Mouse (Mus musculus) intestine, embryonic 15.5 days (tissue): ENCODE results near the gene Luc7l3. TPM values are rescaled to one million over a fixed set of nuclear protein-coding genes. Genes with fewer than 3 reads are reported as not detected.

Source experiments
- ATAC-seq: fragments of 200-750 bp; cut with Nextera tagmentation; 2 replicates; pipeline ENCODE4 v1.8.0; 2017; ENCODE audit warnings: moderate TSS enrichment, moderate library complexity
- H3K27ac ChIP-seq: fragments of 300-500 bp; sonication (generic); 2 replicates; pipeline ENCODE4 v1.5.1; 2015; ENCODE audit warnings: mild to moderate bottlenecking, inconsistent platforms
- H3K27me3 ChIP-seq: fragments of 300-500 bp; sonication (generic); replicated peaks from 2 replicates; pipeline ENCODE4 v1.6.1; 2015; ENCODE audit warnings: inconsistent platforms
- H3K36me3 ChIP-seq: fragments of 300-500 bp; sonication (generic); 2 replicates; pipeline ENCODE4 v1.6.1; 2015; ENCODE audit warnings: inconsistent platforms
- H3K4me1 ChIP-seq: fragments of 300-500 bp; sonication (generic); replicated peaks from 2 replicates; pipeline ENCODE4 v1.6.1; 2015; ENCODE audit warnings: inconsistent platforms
- H3K4me2 ChIP-seq: fragments of 300-500 bp; sonication (generic); replicated peaks from 2 replicates; pipeline ENCODE4 v1.6.1; 2015; ENCODE audit warnings: mild to moderate bottlenecking, inconsistent platforms
- H3K4me3 ChIP-seq: fragments of 300-500 bp; sonication (generic); replicated peaks from 2 replicates; pipeline ENCODE4 v1.5.1; 2015; ENCODE audit warnings: inconsistent platforms
- H3K9ac ChIP-seq: fragments of 300-500 bp; sonication (generic); 2 replicates; pipeline ENCODE4 v1.6.1; 2015; ENCODE audit warnings: inconsistent platforms
- H3K9me3 ChIP-seq: fragments of 300-500 bp; sonication (generic); 2 replicates; pipeline ENCODE4 v1.6.1; 2016; ENCODE audit warnings: inconsistent platforms
- WGBS: fragments of 180-500 bp; shearing (Covaris S2); methylation state at CpG from one replicate; pipeline ENCODE4 v1.1.7; 2015; 5-methylcytosine and 5-hydroxymethylcytosine counted together
- polyA plus RNA-seq: library from polyadenylated mRNA; unstranded; fragments of >200 nt; fragmentation: Nextera tagmentation; extraction: Ambion mirVana; gene quantifications from 2 replicates; pipeline ENCODE4 v1.2.1, GENCODE M21; 2015

The Luc7l3 gene
- polyA plus RNA-seq, 1 experiment from 2014 or later = 103 TPM

DNA sequence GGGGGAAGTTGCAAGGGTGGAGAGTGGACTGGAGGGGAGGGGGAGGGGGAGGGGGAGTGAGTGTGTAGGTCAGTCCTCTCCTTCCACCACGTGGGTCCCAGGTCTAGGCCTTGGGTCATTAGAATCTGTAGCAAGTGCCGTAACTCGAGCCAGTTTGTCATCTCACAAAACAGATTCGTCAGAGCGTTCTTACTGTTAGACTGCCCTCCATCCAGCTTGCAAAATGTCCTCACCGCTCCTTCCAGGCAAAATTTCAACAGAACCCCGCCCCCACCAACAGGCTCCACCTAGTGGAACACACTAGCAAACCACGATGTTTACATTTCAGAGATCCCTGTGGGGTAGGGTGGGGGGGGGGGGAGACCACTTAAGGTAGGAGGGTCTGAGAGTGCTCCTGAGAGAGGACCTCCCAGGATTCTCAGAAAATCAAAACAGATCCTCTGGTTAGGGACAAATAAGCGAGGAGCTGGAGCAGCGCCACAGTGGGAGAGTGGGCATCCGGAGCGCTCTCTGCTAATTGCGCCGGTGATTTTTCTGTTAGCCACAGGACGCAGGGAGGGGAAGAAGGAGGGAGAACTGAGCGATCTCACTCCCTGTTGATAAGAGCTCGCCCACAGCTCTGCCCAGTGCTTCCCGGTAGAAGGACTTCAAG lies 56.5 kb downstream of the Luc7l3 start:
- peak; percentile 71 for ATAC-seq
- H3K9me3 ChIP-seq = no peaks in the 10 kb centered on the region
- 1% methylated on average over 18 of the region's 18 CpGs for WGBS
- 0 out of 2 replicates have a peak overlapping the region, but pooled peaks have one; percentile 20 for H3K27ac ChIP-seq
- H3K9ac ChIP-seq = no peak overlapping the region; the same call in 1 of the 2 replicates
- H3K36me3 ChIP-seq = no peaks in the 10 kb centered on the region
- peak overlapping the region; percentile 69 for H3K4me2 ChIP-seq
- no peaks in the 10 kb centered on the region for H3K27me3 ChIP-seq
- no peaks in the 10 kb centered on the region; the same call in 1 of the 2 replicates for H3K4me1 ChIP-seq
- peak overlapping the region; percentile 29 for H3K4me3 ChIP-seq

DNA sequence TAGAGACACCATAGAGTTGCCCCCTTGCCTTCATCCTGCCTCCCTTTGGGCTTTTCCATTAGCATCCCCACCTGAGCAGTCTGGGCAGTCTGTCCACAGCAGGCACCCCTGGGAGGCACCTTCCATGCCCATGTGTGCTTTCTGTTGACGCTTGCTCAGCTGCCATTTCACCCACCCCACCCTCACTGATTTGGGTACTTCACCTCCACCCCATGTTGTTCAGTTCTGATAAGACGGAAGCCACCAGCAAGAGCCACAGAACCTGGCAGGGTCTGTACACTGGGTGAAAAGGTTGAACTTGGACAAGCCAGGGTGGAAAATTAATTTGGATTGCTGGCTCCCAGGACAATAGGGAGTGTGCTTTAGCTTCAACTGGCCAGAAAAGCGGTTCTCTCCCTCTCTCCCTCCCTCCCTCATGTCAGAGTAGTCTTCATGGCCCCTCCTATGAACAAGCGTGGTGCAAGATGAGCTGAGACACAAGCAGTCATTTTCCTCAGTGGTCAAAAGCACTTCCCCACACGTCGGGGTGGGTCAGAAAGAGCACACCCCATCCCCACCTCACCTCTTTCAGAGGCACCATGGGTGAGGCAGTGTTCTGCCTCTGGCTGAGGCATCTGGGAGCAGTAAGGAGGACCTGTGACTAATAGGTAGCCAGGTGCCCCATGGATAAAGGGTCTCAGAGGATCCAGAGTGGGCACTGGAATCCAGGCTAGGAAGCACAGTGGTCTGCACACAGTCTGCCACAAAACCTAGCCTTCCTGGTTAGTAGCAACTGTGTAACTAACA lies 60.0 kb downstream of the Luc7l3 start:
- H3K36me3 ChIP-seq = no peaks in the 10 kb centered on the region
- 65% methylated on average over 6 of the region's 6 CpGs for WGBS
- peak; percentile 56; the same call in 1 of the 2 replicates for ATAC-seq

DNA sequence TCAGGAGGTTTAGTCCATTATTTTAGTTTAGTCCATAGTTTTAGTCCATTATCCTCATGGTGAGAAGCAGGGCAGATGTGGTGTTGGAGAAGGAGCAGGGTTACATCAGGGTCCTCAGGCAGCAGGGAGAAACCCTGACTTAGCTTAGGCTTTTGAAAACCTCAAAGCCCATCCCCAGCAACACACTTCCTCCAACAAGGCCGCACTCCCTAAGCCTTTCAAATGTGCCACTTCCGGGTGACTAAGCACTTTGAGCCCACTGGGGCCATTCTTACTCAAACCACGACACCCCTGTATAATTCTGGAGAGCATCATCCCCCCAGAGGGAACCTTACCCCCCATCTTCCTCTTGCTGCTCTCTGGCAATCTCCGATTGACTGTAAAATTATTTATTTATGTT lies 62.0 kb downstream of the Luc7l3 start:
- no peaks in the 10 kb centered on the region for H3K27me3 ChIP-seq
- WGBS = 74% methylated on average over 4 of the region's 4 CpGs
- H3K4me2 ChIP-seq = no peak overlapping the region
- no peak overlapping the region for H3K4me3 ChIP-seq
- H3K4me1 ChIP-seq = no peaks in the 10 kb centered on the region
- H3K9ac ChIP-seq = no peak overlapping the region
- H3K27ac ChIP-seq = no peak overlapping the region
- no peak for ATAC-seq
- no peaks in the 10 kb centered on the region for H3K9me3 ChIP-seq
- H3K36me3 ChIP-seq = no peaks in the 10 kb centered on the region

More for the DNA sequence above, 60.0 kb downstream of the Luc7l3 start:
- Histone ChIP-seq H3K4me1 (no peaks in the 10 kb centered on the region; the same call in 1 of the 2 replicates), H3K9ac (no peak overlapping the region), H3K27ac (no peak overlapping the region), H3K4me3 (no peak overlapping the region), H3K9me3 (no peaks in the 10 kb centered on the region), H3K4me2 (no peak overlapping the region), H3K27me3 (no peaks in the 10 kb centered on the region)

DNA sequence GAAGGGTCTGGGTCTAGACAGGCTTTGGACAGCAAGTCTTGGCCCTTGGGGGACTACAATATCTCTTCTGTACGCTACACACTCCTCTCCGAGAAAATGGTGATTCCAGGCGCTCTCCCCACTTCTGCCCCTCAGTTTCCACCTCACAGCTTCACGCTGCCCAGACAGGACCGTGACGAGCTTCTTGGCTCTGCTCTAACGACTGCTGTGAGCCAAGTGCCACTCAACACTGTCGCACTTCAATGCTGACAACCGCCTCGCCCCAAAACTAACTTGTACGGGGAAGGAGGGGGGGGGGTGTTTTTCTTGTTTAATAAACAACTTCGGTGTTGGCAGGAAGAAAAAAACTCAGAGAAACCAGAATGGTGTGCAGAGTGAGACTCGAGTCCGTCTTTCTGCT lies 63.8 kb downstream of the Luc7l3 start:
- H3K4me3 ChIP-seq = no peak overlapping the region

DNA sequence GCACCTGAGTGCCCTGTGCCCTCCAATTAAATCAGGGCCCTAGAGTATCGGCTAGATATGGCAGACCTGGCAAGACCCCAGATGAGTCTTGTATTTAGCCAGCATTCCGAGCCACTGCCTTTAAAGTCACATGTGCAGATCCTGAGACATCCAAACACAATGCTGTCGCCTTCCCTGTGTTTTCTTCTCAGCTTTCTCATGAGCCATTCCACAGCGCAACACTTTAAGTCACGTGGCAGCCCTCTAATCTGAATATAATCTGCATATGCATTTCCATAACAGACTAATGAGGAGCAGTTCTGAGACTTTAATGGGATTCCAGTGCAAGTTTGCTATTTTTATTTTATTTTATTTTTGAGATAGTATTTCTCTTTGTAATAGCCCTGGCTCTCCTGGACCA lies 66.1 kb downstream of the Luc7l3 start:
- Histone ChIP-seq H3K27ac (no peak overlapping the region), H3K36me3 (no peaks in the 10 kb centered on the region), H3K9ac (no peak overlapping the region), H3K27me3 (no peaks in the 10 kb centered on the region), H3K4me1 (no peaks in the 10 kb centered on the region), H3K4me3 (no peak overlapping the region), H3K9me3 (no peaks in the 10 kb centered on the region), H3K4me2 (no peak overlapping the region)
- no peak for ATAC-seq
- WGBS = 73% methylated on average over 5 of the region's 5 CpGs

More for the DNA sequence above, 63.8 kb downstream of the Luc7l3 start:
- H3K27me3 ChIP-seq = no peaks in the 10 kb centered on the region
- no peak overlapping the region for H3K27ac ChIP-seq
- no peak for ATAC-seq
- no peaks in the 10 kb centered on the region for H3K36me3 ChIP-seq
- WGBS = 78% methylated on average over 14 of the region's 14 CpGs
- no peaks in the 10 kb centered on the region for H3K9me3 ChIP-seq
- H3K9ac ChIP-seq = no peak overlapping the region
- no peak overlapping the region for H3K4me2 ChIP-seq
- no peaks in the 10 kb centered on the region for H3K4me1 ChIP-seq

DNA sequence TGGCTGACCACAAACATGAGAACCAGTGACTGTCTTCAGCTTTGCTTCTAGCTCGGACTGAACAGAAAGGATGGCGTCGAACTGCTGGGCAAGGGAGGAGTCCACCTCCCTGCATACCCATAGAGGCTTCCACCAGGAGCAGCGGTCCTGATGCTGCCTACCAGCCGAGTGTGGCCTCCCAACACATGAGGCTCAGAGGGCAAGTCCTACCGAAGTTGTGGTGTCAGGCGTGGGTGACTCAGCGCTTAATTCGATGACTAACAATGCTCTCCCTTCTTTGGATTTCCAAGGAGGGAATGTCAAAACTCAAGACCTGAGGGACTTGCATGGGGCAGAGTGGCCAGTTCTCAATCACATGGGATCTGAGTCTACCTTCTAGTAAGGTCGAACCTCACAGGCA lies 68.1 kb downstream of the Luc7l3 start:
- WGBS = 86% methylated on average over 10 of the region's 10 CpGs
- no peak for ATAC-seq
- no peaks in the 10 kb centered on the region for H3K27me3 ChIP-seq
- no peaks in the 10 kb centered on the region for H3K4me1 ChIP-seq
- H3K36me3 ChIP-seq = no peaks in the 10 kb centered on the region
- no peak overlapping the region for H3K4me2 ChIP-seq
- no peak overlapping the region for H3K27ac ChIP-seq
- no peaks in the 10 kb centered on the region for H3K9me3 ChIP-seq
- no peak overlapping the region for H3K9ac ChIP-seq
- H3K4me3 ChIP-seq = no peak overlapping the region

DNA sequence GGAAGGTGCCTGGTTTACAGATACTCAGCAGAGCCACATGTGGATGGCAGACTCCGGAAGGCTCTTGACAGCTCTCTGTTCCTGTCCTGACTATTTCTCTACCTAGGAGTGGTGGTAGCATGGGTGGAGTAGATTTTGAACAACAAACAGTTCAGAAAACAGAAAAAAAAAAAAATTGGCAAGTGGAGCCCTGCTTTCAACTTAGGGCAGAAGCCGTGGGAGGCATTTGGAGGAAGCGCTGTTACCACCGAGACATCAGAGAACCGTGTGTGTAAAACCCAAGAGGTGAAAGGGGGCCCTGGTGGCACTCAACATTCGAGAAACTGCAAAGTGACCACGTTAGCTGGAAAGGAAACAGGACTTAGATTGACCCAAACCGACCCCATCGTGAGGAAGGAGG lies 68.6 kb downstream of the Luc7l3 start:
- H3K4me1 ChIP-seq = no peaks in the 10 kb centered on the region
- H3K36me3 ChIP-seq = no peaks in the 10 kb centered on the region
- no peak overlapping the region for H3K27ac ChIP-seq
- H3K27me3 ChIP-seq = no peaks in the 10 kb centered on the region
- 79% methylated on average over 9 of the region's 9 CpGs for WGBS
- H3K9me3 ChIP-seq = no peaks in the 10 kb centered on the region
- H3K4me2 ChIP-seq = no peak overlapping the region
- no peak overlapping the region for H3K4me3 ChIP-seq
- H3K9ac ChIP-seq = no peak overlapping the region
- ATAC-seq = no peak

DNA sequence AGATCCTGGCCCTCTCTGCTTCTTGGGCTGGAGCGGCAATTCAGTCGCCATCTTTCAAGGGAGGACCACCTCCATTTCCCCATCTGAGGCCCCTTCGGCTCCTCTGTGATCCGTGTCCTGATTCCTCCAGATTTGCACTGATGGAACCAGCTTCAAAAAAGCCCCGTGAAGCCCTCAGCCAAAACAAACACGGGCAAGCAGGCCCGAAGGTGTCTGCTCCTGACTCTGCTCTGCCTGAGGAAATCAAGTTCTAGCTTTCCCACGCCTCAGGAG lies 75.1 kb downstream of the Luc7l3 start:
- ATAC-seq = no peak
- H3K4me1 ChIP-seq = peaks cover 29% of the 10 kb centered on the region

DNA sequence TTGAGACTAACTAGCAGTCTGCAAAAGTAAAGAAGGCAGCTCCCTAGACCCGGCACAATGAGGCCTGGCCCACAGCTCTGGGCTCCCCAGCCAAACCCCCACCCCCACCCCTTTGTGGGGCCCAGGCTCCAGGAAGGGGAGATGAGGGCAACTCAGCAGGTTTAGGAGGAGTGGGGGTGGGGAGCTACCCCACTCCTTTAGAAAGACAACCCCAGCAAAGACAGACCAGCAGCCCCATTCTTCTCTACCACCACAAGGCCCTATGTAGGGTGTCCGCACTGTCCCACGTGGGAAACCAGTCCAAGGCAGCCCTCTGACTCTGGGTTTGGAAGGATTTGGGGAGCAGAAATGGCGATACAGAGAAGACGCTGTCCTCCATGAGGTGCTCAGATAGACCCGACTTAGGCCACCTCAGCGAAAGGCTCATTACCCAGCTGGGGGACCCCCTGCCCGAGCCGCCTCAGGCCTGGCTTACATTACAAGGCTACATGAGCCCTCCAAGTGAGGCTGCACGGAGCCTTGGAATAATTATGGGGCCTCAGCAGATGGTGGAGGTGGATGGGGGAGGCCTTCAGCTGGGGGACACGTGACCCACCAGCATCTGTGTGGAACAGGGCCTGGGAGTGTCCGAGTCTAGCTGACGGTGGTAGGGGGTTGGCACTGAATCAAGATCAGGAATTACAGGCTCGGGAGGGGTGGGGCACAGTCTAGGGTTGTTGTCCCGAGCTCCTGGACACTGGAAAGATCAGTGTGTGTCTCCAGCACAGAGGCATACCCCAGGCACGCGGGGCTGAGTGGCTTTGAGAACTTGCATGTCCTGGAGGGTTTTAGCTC lies 75.6 kb downstream of the Luc7l3 start, which contains the start of gene Wfikkn2:
TSS of gene Wfikkn2 (minus strand) at position 51 of the 834 bp plus-strand sequence.
- Histone ChIP-seq H3K27me3 (no peaks in the 10 kb centered on the region), H3K36me3 (no peaks in the 10 kb centered on the region), H3K4me2 (peak within 1 kb of the TSS; percentile 15; the same call in 1 of the 2 replicates), H3K4me3 (no peak within 1 kb of the TSS), H3K27ac (peak within 1 kb of the TSS; percentile 1; the same call in 1 of the 2 replicates), H3K4me1 (peaks cover 29% of the 10 kb centered on the region), H3K9me3 (no peaks in the 10 kb centered on the region), H3K9ac (no peak within 1 kb of the TSS)
- peak; percentile 66 for ATAC-seq
- 49% methylated on average over 17 of the region's 17 CpGs for WGBS

More for the DNA sequence above, 75.1 kb downstream of the Luc7l3 start:
- no peak overlapping the region for H3K4me3 ChIP-seq
- WGBS = 45% methylated on average over 8 of the region's 8 CpGs
- H3K9me3 ChIP-seq = no peaks in the 10 kb centered on the region
- no peak overlapping the region; the same call in 1 of the 2 replicates for H3K4me2 ChIP-seq
- H3K9ac ChIP-seq = no peak overlapping the region
- no peaks in the 10 kb centered on the region for H3K27me3 ChIP-seq
- no peaks in the 10 kb centered on the region for H3K36me3 ChIP-seq
- H3K27ac ChIP-seq = peak overlapping the region; percentile 1; the same call in 1 of the 2 replicates

DNA sequence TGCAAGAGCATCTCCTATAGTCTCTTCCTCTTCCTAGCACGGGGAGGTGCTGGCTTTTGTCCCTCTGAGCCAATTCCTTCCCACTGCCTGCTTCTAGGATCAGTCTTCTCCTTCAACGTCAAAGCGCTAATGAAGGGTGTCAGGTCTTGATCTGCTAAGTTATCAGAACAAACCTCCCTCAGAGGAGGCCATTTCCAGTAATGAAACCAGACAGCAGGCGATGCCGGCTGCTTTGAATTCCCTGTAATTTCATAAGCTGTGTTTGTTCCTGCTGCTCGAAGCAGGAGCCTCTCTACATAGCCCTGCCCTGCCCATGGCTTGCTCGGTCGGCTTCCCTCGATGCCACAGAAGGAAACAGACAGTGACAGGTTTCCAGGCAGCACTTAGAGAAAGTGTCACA lies 77.4 kb downstream of the Luc7l3 start:
- no peak for ATAC-seq
- Histone ChIP-seq H3K4me1 (peaks cover 33% of the 10 kb centered on the region), H3K9ac (no peak overlapping the region), H3K9me3 (no peaks in the 10 kb centered on the region), H3K36me3 (no peaks in the 10 kb centered on the region), H3K27ac (no peak overlapping the region), H3K4me2 (no peak overlapping the region), H3K4me3 (no peak overlapping the region), H3K27me3 (no peaks in the 10 kb centered on the region)
- 77% methylated on average over 9 of the region's 9 CpGs for WGBS

DNA sequence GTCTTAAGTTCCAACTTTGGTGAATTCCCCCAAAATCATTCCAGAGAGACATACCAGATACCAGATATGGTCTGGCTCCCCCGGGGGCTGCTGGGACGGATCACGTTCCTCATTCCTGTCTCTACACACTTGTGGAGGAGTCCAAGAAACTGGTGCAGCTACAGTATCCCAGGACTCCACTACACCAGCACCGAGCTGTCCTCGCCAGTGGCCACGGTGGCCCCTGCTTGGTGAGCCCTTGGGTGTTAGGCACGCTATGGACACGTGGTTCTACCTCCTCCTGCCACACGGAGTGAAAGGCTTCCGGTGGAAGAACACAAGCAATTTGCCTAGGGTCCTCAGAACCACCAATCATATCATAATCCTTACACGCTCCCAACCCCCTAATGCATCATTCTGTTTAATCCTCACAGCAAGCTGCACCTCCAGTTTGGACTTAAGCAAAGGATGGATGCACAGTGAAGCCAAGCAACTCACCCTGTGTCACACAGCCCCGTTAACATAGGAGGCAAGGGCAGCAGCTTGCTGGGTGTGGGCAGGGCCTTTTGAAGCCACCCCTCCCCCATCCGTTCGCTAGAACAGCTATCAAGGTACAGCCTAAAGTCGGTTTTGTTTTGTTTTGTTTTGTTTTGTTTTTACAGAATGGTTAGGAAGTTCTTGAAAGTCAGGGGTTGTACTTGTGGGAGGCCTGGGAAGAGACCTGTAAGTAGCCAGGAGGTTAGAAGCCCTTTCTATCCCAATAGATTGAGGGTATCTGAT lies 78.2 kb downstream of the Luc7l3 start:
- peak overlapping the region; percentile 25 for H3K4me3 ChIP-seq
- ATAC-seq = no peak
- peak overlapping the region; percentile 77 for H3K27ac ChIP-seq
- peak overlapping the region; percentile 39; the same call in 1 of the 2 replicates for H3K9ac ChIP-seq
- H3K36me3 ChIP-seq = no peaks in the 10 kb centered on the region
- no peaks in the 10 kb centered on the region for H3K9me3 ChIP-seq
- H3K4me2 ChIP-seq = peak overlapping the region; percentile 69
- 35% methylated on average over 15 of the region's 15 CpGs for whole genome bisulfite sequencing
- no peaks in the 10 kb centered on the region for H3K27me3 ChIP-seq
- H3K4me1 ChIP-seq = peaks cover 33% of the 10 kb centered on the region
